Mouse (Mus musculus) embryo, embryonic 10 days (tissue): ENCODE measurements at regions not wholly inside any gene's neighbourhood (a gene's known extent, or its start where the extent isn't known, plus 50 kb on each side); places are given as distances from the start of the nearest gene placed in this dataset.
"Not testable (repeated sequence)": the region's sequence is repeated elsewhere in the genome, so short reads cannot be mapped to it uniquely, and the experiment has no call there.

Experiments
- DNase-seq: peaks from one replicate; pipeline ENCODE4 v3.0.0-alpha.2; 2015; ENCODE audit warnings: low spot score

DNA sequence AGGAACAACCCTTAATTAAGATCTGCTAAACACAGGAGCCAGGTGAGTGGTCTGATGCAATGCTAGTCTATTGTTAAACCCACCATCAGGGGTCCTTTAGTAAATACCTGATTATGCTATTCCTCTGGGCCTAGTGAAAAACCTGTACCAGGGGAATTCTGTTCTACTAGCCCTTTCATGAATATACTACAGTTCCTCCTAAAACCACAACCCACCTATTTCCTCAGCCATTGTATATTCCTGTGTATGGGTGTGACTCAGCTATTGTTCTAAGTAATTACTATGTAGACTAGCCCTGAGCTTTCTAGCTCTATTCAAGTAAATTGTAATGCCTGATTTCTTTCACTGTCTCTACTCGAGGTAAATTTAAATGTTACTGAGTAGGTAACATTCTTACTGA lies 57.0 kb upstream of the Egfem1 start:
- DNase-seq, result not testable (repeated sequence)

DNA sequence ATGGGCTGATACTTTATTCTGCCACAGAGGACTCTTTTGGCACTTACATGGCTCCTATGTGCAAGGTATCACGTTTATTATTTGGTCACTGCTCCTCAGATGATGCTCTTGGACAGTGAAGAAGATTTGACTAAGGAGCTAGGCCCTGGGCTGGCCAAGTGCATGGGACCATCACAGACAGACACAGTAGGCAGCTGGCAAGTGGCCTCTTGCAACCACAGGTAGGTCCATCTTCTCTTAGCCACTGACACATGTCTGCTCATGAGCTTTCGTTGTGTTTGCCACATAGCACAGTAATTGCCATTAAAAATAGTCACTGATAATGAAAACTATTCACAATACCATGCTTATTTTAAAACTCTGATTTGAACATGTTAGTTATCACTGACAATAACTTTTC lies 54.1 kb upstream of the Egfem1 start:
- DNase-seq, result no peak

DNA sequence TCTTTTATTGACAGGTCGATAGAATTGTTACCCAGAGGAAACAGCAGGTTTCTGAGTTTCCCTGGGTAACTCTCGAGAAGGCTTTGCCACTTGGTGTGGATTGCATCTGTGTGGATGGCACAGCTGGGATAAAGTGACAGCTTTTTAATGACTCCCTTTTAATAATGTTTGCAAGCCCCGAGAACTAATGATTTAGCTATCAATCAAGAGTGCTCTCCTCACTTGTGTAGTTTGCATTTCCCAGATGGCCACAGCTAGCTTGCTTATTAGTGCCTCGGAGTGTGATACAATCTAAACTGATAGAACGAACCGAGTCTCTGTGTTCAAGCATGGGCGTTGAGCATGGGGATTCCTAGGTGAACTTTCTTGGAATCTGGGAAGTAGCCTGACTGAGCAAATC lies 51.0 kb upstream of the Egfem1 start:
- DNase-seq, result no peak

DNA sequence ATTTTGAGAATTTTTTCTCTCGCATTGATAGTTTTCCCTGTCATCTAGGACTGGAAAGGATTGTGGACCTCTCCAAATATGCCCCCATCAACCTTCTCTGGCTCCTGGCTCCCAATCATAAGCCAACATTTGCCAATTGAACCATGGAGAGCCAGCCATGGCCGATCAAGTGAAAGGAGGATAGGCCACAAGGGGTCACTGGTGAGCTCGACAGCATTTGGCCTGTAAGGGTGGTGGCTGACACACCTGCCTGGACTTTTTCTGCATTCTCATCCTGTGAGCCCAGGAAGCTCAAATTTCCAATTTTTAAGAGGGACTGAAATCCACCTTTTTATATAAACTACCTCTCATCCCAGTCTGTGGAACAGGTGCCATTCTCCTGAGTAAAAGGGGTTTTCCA lies 50.0 kb upstream of the Egfem1 start:
- DNase-seq, result peak; percentile 67
